Mouse (Mus musculus) testis, adult 2 months (tissue): ENCODE measurements at regions not wholly inside any gene's neighbourhood (a gene's known extent, or its start where the extent isn't known, plus 50 kb on each side); places are given as distances from the start of the nearest gene placed in this dataset.

Experiments used
- H3K27ac ChIP-seq: fragments of 200-500 bp; 2 replicates; pipeline ENCODE4 v1.5.1; 2012; ENCODE audit warnings: low read depth, low read length; ENCODE audit not compliant: control insufficient read depth, insufficient read depth
- H3K27me3 ChIP-seq: fragments of 200-500 bp; 2 replicates; pipeline ENCODE4 v1.6.1; 2012; ENCODE audit warnings: mild to moderate bottlenecking, low read length, moderate library complexity; ENCODE audit not compliant: control insufficient read depth, insufficient read depth
- H3K36me3 ChIP-seq: fragments of 200-500 bp; 2 replicates; pipeline ENCODE4 v1.6.1; 2012; ENCODE audit warnings: mild to moderate bottlenecking, low read length; ENCODE audit not compliant: control insufficient read depth, insufficient read depth
- H3K4me1 ChIP-seq: fragments of 200-500 bp; 2 replicates; pipeline ENCODE4 v1.6.1; 2012; ENCODE audit warnings: low read length; ENCODE audit not compliant: control insufficient read depth, insufficient read depth
- H3K4me3 ChIP-seq: fragments of 200-500 bp; 2 replicates; pipeline ENCODE4 v1.5.1; 2012; ENCODE audit warnings: low read depth, mild to moderate bottlenecking, low read length, moderate library complexity, mixed read lengths; ENCODE audit not compliant: control insufficient read depth
- CTCF ChIP-seq: fragments of 200-500 bp; IDR thresholded peaks from 2 replicates; pipeline ENCODE4 v1.5.1; 2012; ENCODE audit warnings: low read depth, mild to moderate bottlenecking, inconsistent platforms, low read length, moderate library complexity; ENCODE audit not compliant: control insufficient read depth, insufficient read depth, insufficient replicate concordance
- POLR2A ChIP-seq: fragments of 200-500 bp; IDR thresholded peaks from 2 replicates; pipeline ENCODE4 v1.6.1; 2012; ENCODE audit warnings: low read depth, mild to moderate bottlenecking, inconsistent platforms, low read length, moderate library complexity; ENCODE audit not compliant: control insufficient read depth

- Histone ChIP-seq H3K27ac (no peak overlapping the region), H3K27me3 (no peaks in the 10 kb centered on the region), H3K4me1 (no peaks in the 10 kb centered on the region), H3K36me3 (no peaks in the 10 kb centered on the region), H3K4me3 (no peak overlapping the region)
- TF ChIP-seq CTCF (no peak), POLR2A (no peak)
Observed at GRCm38 (mm10) chr2:167828258-167828657, 103.6 kb upstream of the Ptpn1 start.

- H3K27ac ChIP-seq = no peak overlapping the region
Observed at GRCm38 (mm10) chr2:167826922-167827703, 104.7 kb upstream of the Ptpn1 start.

GRCm38 (mm10) chr2:167823513-167823912, 108.3 kb upstream of the Ptpn1 start:
- TF ChIP-seq POLR2A = no peak
- no peak for TF ChIP-seq CTCF
- no peaks in the 10 kb centered on the region for H3K36me3 ChIP-seq
- H3K27me3 ChIP-seq = no peaks in the 10 kb centered on the region
- no peak overlapping the region for H3K4me3 ChIP-seq
- H3K27ac ChIP-seq = no peak overlapping the region
- H3K4me1 ChIP-seq = no peaks in the 10 kb centered on the region

More at GRCm38 (mm10) chr2:167826922-167827703, 104.7 kb upstream of the Ptpn1 start:
- H3K4me3 ChIP-seq = no peak overlapping the region
- H3K36me3 ChIP-seq = no peaks in the 10 kb centered on the region
- TF ChIP-seq CTCF = no peak
- TF ChIP-seq POLR2A = no peak
- H3K27me3 ChIP-seq = no peaks in the 10 kb centered on the region
- H3K4me1 ChIP-seq = no peaks in the 10 kb centered on the region

GRCm38 (mm10) chr2:167823044-167823443, 108.8 kb upstream of the Ptpn1 start:
- Histone ChIP-seq H3K4me3 (no peak overlapping the region), H3K27me3 (no peaks in the 10 kb centered on the region), H3K36me3 (no peaks in the 10 kb centered on the region), H3K4me1 (no peaks in the 10 kb centered on the region), H3K27ac (no peak overlapping the region)
- TF ChIP-seq CTCF (no peak), POLR2A (no peak)

GRCm38 (mm10) chr2:167821186-167821585, 110.7 kb upstream of the Ptpn1 start:
- Histone ChIP-seq H3K27me3 (no peaks in the 10 kb centered on the region), H3K27ac (no peak overlapping the region), H3K4me3 (no peak overlapping the region), H3K36me3 (no peaks in the 10 kb centered on the region), H3K4me1 (no peaks in the 10 kb centered on the region)
- TF ChIP-seq CTCF (no peak), POLR2A (no peak)

GRCm38 (mm10) chr2:167818799-167819198, 113.1 kb upstream of the Ptpn1 start:
- Histone ChIP-seq H3K4me1 (no peaks in the 10 kb centered on the region), H3K27me3 (no peaks in the 10 kb centered on the region), H3K4me3 (peak overlapping the region; percentile 58; the same call in 1 of the 2 replicates), H3K27ac (no peak overlapping the region), H3K36me3 (no peaks in the 10 kb centered on the region)
- TF ChIP-seq POLR2A = no peak
- TF ChIP-seq CTCF = no peak

- Histone ChIP-seq H3K27ac (no peak overlapping the region), H3K27me3 (no peaks in the 10 kb centered on the region), H3K36me3 (no peaks in the 10 kb centered on the region), H3K4me1 (no peaks in the 10 kb centered on the region), H3K4me3 (no peak overlapping the region)
- TF ChIP-seq CTCF (no peak), POLR2A (no peak)
Observed at GRCm38 (mm10) chr2:167817030-167817429, 114.8 kb upstream of the Ptpn1 start.
